Mouse (Mus musculus) right cerebral cortex, postnatal 36 days (tissue): ENCODE results near the gene Hk2.

Source experiments
- DNase-seq, 2 experiments: peaks; one replicate each; pipeline ENCODE4 v3.0.0; 2022; ENCODE audit warnings: low spot score in 2 of 2, mixed read lengths in 1 of 2

The Hk2 gene

GRCm38 (mm10) chr6:82774321-82774764, at the start of gene Hk2:
TSS of gene Hk2 (minus strand) at chr6:82774454.
- DNase-seq: peak; percentile 78 to 79

GRCm38 (mm10) chr6:82821758-82822253, 47.6 kb upstream of the Hk2 start:
- DNase-seq: no peak

- DNase-seq: no peak
Measured at GRCm38 (mm10) chr6:82820716-82821115, 46.5 kb upstream of the Hk2 start.

GRCm38 (mm10) chr6:82814821-82815220, 40.6 kb upstream of the Hk2 start:
- DNase-seq: no peak

GRCm38 (mm10) chr6:82807984-82808700, 33.9 kb upstream of the Hk2 start:
- DNase-seq: no peak

- DNase-seq: no peak
Measured at GRCm38 (mm10) chr6:82806971-82807370, 32.7 kb upstream of the Hk2 start.

GRCm38 (mm10) chr6:82806503-82806902, 32.2 kb upstream of the Hk2 start:
- DNase-seq: no peak

GRCm38 (mm10) chr6:82805894-82806293, 31.6 kb upstream of the Hk2 start:
- DNase-seq: no peak

- DNase-seq: no peak
Measured at GRCm38 (mm10) chr6:82804984-82805383, 30.7 kb upstream of the Hk2 start.

GRCm38 (mm10) chr6:82798202-82798737, 24.0 kb upstream of the Hk2 start:
- DNase-seq: no peak

- DNase-seq: no peak
Measured at GRCm38 (mm10) chr6:82797300-82797839, 23.1 kb upstream of the Hk2 start.

GRCm38 (mm10) chr6:82790864-82791263, 16.6 kb upstream of the Hk2 start:
- DNase-seq: no peak

GRCm38 (mm10) chr6:82783906-82784305, 9.7 kb upstream of the Hk2 start:
- DNase-seq: no peak

- no peak for DNase-seq
Measured at GRCm38 (mm10) chr6:82780802-82781393, 6.6 kb upstream of the Hk2 start.

- no peak for DNase-seq
Measured at GRCm38 (mm10) chr6:82780369-82780768, 6.1 kb upstream of the Hk2 start.

GRCm38 (mm10) chr6:82777124-82777654, 2.9 kb upstream of the Hk2 start:
- DNase-seq: no peak

- DNase-seq: no peak
Measured at GRCm38 (mm10) chr6:82775386-82775785, 1.1 kb upstream of the Hk2 start.

- DNase-seq: peak in 1 of 2 experiments; percentile 12
Measured at GRCm38 (mm10) chr6:82773261-82774131, 758 bp downstream of the Hk2 start.

- DNase-seq: no peak
Measured at GRCm38 (mm10) chr6:82772451-82773101, 1.7 kb downstream of the Hk2 start.

- no peak for DNase-seq
Measured at GRCm38 (mm10) chr6:82771981-82772409, 2.3 kb downstream of the Hk2 start.

- DNase-seq: no peak
Measured at GRCm38 (mm10) chr6:82771059-82771458, 3.2 kb downstream of the Hk2 start.
